Mouse (Mus musculus) effector memory CD4-positive, alpha-beta T cell, adult 7 months (primary cell): ENCODE results near the gene Slc22a21. TPM values are rescaled to one million over a fixed set of nuclear protein-coding genes. Genes with fewer than 3 reads are reported as not detected.

Experiments used
- polyA plus RNA-seq: library from polyadenylated mRNA; unstranded; fragments of 100-300 nt; shearing (Covaris generic); gene quantifications from one replicate; pipeline ENCODE4 v1.2.1, GENCODE M21; 2017

The Slc22a21 gene
- polyA plus RNA-seq, result 0.71 TPM

DNA sequence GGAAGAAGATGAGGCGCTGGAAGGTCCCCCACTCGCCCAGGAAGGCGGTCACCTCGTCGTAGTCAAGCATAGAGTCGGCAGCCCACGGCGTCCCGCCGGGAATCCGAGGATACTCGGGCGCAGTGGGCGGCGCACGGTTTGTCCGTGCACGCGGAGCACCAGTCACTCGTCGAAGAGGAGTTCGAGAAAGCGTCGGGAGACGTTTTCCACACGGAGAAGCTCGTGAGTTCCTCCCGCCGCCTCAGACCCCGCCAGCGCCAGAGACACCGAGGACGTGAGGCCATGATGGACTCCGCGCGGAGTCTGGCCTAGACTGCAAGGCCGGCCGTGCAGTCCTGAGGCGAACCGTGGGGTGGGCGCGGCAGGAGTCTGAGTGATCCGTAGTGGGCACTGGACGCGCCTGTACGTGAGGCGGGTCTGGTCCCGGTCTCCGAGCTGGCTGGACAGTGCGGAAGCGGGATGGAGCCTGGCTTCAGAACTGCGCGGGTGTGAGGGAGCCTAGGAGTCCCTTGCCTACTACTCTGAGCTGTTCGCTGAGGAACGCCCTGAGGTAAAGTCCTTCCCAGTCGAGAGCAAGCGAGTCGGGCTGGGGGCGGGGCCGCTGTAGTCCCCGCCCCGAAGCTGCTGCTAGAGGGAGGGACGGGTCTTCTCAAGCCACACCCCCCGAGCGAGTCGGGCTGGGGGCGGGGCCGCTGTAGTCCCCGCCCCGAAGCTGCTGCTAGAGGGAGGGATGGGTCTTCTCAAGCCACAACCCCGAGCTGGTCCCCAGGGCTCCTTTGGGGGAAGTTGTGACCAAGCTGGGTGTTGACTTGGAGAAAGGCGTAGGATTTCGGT is at the start of gene Slc22a21:
Gene Slc22a21 (minus strand): TSS at position 545 of the 834 bp plus-strand sequence.

DNA sequence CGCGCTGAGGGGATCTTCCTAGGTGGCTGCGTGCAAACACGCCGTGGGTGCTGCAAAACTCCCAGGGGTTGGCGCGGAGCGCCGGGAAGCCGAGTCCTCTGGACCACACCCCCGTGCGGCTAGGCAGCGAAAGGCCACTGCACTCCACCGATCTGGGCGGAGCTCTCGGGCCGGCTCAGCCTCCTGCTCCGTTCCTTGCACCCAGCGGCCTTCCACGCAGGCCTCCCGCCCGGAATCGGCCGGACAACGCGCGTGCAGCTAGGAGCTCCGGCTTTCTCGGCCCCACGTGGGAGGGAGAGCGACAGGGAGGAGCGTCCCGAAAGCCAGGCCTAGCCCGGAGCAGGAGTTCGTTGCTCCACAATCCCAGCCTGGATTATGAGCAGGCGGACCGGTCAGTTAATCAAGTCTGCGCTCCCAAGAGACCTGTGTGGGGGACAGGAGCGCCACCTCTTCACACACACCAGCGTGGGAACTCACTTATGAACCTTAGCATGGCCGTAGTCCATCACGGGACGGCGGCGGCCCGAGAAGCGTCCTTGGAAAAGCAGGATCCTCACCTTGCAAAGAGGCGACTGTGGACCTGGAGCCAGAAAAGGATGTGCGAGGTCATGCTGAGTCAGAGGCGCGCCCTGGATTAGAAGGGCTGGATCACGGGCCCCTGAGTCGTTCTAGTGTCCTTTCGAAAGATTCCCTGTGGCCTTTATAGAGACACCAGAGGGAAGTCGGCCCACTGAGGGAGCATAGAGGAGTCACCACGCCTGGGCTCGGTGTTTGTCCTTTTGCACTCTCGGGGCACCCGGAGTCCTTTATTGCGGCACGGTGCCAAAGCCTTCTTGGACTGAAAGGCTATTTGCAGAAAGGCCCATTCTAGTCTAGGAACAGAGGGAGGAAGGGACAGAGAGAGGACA is 48.2 kb upstream of the Slc22a21 start, which contains the start of gene Slc22a4:
Gene Slc22a4 (minus strand): TSS at position 47 of the 908 bp plus-strand sequence.

Other genes starting within 250 kb of the Slc22a21 start
- 388 TPM for gene Irf1, start 210.3 kb downstream of the Slc22a21 start, polyA plus RNA-seq
- 1.7 TPM for gene Gm17334, start 207.1 kb downstream of the Slc22a21 start, polyA plus RNA-seq
- gene Gm12216, start 121.1 kb downstream of the Slc22a21 start, polyA plus RNA-seq, result 17.4 TPM
- gene Slc22a5, start 88.7 kb downstream of the Slc22a21 start, polyA plus RNA-seq, result 13.5 TPM
- gene Slc22a4, start 47.8 kb upstream of the Slc22a21 start, polyA plus RNA-seq, result 2.5 TPM
- gene Pdlim4, start 88.7 kb upstream of the Slc22a21 start, polyA plus RNA-seq, result 2.9 TPM
- 0.38 TPM for gene P4ha2, start 119.8 kb upstream of the Slc22a21 start, polyA plus RNA-seq